Mouse (Mus musculus): ENCODE measurements around the gene Mbtps1. TPM values are rescaled to one million over a fixed set of nuclear protein-coding genes. Genes with fewer than 3 reads are reported as not detected.
A peak's percentile ranks its signal among the peaks of the same experiment; 100 is the strongest.

Gene Mbtps1
- 24.7 and 26.3 TPM in 2 replicates for polyA plus RNA-seq (2015; fragmentation: Nextera tagmentation; extraction: Ambion mirVana)

GRCm38 (mm10) chr8:119558603-119559401, at the start of gene Mbtps1:
Gene Mbtps1 (minus strand): TSS chr8:119558735.
- Histone ChIP-seq H3K4me2 (peak within 1 kb of the TSS; percentile 81), H3K9ac (peak within 1 kb of the TSS; percentile 84), H3K4me3 (replicated peaks) (peak within 1 kb of the TSS; percentile 92), H3K27ac (replicated peaks) (peak within 1 kb of the TSS; percentile 93), H3K27me3 (no peaks in the 10 kb centered on the region), H3K9me3 (replicated peaks) (no peaks in the 10 kb centered on the region), H3K36me3 (replicated peaks) (peaks cover 23% of the 10 kb centered on the region), H3K4me1 (replicated peaks) (peaks cover 47% of the 10 kb centered on the region)
- peak; percentile 97 for ATAC-seq (ENCODE audit: insufficient read depth)
- 4% methylated on average over 63 of the region's 63 CpGs for WGBS (ENCODE audit: insufficient replicate concordance)

GRCm38 (mm10) chr8:119606224-119606623, 47.7 kb upstream of the Mbtps1 start:
- Histone ChIP-seq H3K36me3 (replicated peaks) (peaks cover 14% of the 10 kb centered on the region), H3K27ac (replicated peaks) (no peak overlapping the region), H3K9ac (no peak overlapping the region), H3K9me3 (replicated peaks) (no peaks in the 10 kb centered on the region), H3K4me2 (no peak overlapping the region), H3K4me1 (replicated peaks) (peaks cover 19% of the 10 kb centered on the region), H3K27me3 (no peaks in the 10 kb centered on the region), H3K4me3 (replicated peaks) (no peak overlapping the region)
- no peak for ATAC-seq (ENCODE audit: insufficient read depth)
- 62% methylated on average over 2 of the region's 2 CpGs for WGBS (ENCODE audit: insufficient replicate concordance)

- H3K27ac ChIP-seq (replicated peaks): peak within 1 kb of the TSS; percentile 81
- peaks cover 19% of the 10 kb centered on the region for H3K4me1 ChIP-seq (replicated peaks)
- H3K27me3 ChIP-seq: no peaks in the 10 kb centered on the region
- under 1% methylated on average over 23 of the region's 23 CpGs for WGBS (ENCODE audit: insufficient replicate concordance)
- peak within 1 kb of the TSS; percentile 72 for H3K4me3 ChIP-seq (replicated peaks)
- peak within 1 kb of the TSS; percentile 71 for H3K9ac ChIP-seq
- peak within 1 kb of the TSS; percentile 87 for H3K4me2 ChIP-seq
- peaks cover 27% of the 10 kb centered on the region for H3K36me3 ChIP-seq (replicated peaks)
- ATAC-seq (ENCODE audit: insufficient read depth): peak; percentile 82
- no peaks in the 10 kb centered on the region for H3K9me3 ChIP-seq (replicated peaks)
These were observed 46.5 kb upstream of the Mbtps1 start, which contains the start of gene Taf1c for GRCm38 (mm10) chr8:119604996-119605395. Gene Taf1c (minus strand): TSS chr8:119605222.

- Histone ChIP-seq H3K36me3 (replicated peaks) (peaks cover 33% of the 10 kb centered on the region), H3K4me2 (peak overlapping the region; percentile 87), H3K9me3 (replicated peaks) (no peaks in the 10 kb centered on the region), H3K27ac (replicated peaks) (peak overlapping the region; percentile 81), H3K4me3 (replicated peaks) (peak overlapping the region; percentile 72), H3K4me1 (replicated peaks) (peaks cover 19% of the 10 kb centered on the region), H3K9ac (peak overlapping the region; percentile 71), H3K27me3 (no peaks in the 10 kb centered on the region)
- 10% methylated on average over 12 of the region's 12 CpGs for WGBS (ENCODE audit: insufficient replicate concordance)
- ATAC-seq (ENCODE audit: insufficient read depth): peak; percentile 63
These were observed 45.9 kb upstream of the Mbtps1 start for GRCm38 (mm10) chr8:119604398-119604803.

GRCm38 (mm10) chr8:119603771-119604170, 45.2 kb upstream of the Mbtps1 start:
- 73% methylated on average over 4 of the region's 4 CpGs for WGBS (ENCODE audit: insufficient replicate concordance)
- Histone ChIP-seq H3K27me3 (no peaks in the 10 kb centered on the region), H3K4me2 (peak overlapping the region; percentile 87), H3K9ac (peak overlapping the region; percentile 71), H3K9me3 (replicated peaks) (no peaks in the 10 kb centered on the region), H3K4me3 (replicated peaks) (peak overlapping the region; percentile 72), H3K27ac (replicated peaks) (peak overlapping the region; percentile 81; the same call in 1 of the 2 replicates), H3K4me1 (replicated peaks) (peaks cover 19% of the 10 kb centered on the region), H3K36me3 (replicated peaks) (peaks cover 39% of the 10 kb centered on the region)
- no peak for ATAC-seq (ENCODE audit: insufficient read depth)

GRCm38 (mm10) chr8:119591456-119591855, 32.9 kb upstream of the Mbtps1 start:
- Histone ChIP-seq H3K9me3 (replicated peaks) (no peaks in the 10 kb centered on the region), H3K4me1 (replicated peaks) (peaks cover 15% of the 10 kb centered on the region; the same call in 1 of the 2 replicates), H3K4me2 (no peak overlapping the region), H3K4me3 (replicated peaks) (no peak overlapping the region), H3K36me3 (replicated peaks) (no peaks in the 10 kb centered on the region), H3K27ac (replicated peaks) (no peak overlapping the region), H3K9ac (no peak overlapping the region), H3K27me3 (no peaks in the 10 kb centered on the region)
- WGBS (ENCODE audit: insufficient replicate concordance): 66% methylated on average over 7 of the region's 7 CpGs
- ATAC-seq (ENCODE audit: insufficient read depth): no peak

- no peak for ATAC-seq (ENCODE audit: insufficient read depth)
- Histone ChIP-seq H3K36me3 (replicated peaks) (no peaks in the 10 kb centered on the region), H3K27me3 (no peaks in the 10 kb centered on the region), H3K4me1 (replicated peaks) (peaks cover 26% of the 10 kb centered on the region), H3K27ac (replicated peaks) (no peak overlapping the region), H3K9ac (no peak overlapping the region), H3K4me2 (no peak overlapping the region), H3K4me3 (replicated peaks) (no peak overlapping the region), H3K9me3 (replicated peaks) (no peaks in the 10 kb centered on the region)
- 68% methylated on average over 14 of the region's 14 CpGs for WGBS (ENCODE audit: insufficient replicate concordance)
These were observed 31.8 kb upstream of the Mbtps1 start for GRCm38 (mm10) chr8:119590348-119590747.

- no peak overlapping the region for H3K4me3 ChIP-seq (replicated peaks)
- no peaks in the 10 kb centered on the region for H3K36me3 ChIP-seq (replicated peaks)
- H3K27ac ChIP-seq (replicated peaks): no peak overlapping the region
- ATAC-seq (ENCODE audit: insufficient read depth): no peak
- 52% methylated on average over 10 of the region's 10 CpGs for WGBS (ENCODE audit: insufficient replicate concordance)
- H3K27me3 ChIP-seq: no peaks in the 10 kb centered on the region
- no peak overlapping the region for H3K9ac ChIP-seq
- H3K4me1 ChIP-seq (replicated peaks): peaks cover 30% of the 10 kb centered on the region
- H3K9me3 ChIP-seq (replicated peaks): no peaks in the 10 kb centered on the region
- no peak overlapping the region for H3K4me2 ChIP-seq
These were observed 30.3 kb upstream of the Mbtps1 start for GRCm38 (mm10) chr8:119588844-119589243.

GRCm38 (mm10) chr8:119588321-119588720, 29.8 kb upstream of the Mbtps1 start:
- Histone ChIP-seq H3K36me3 (replicated peaks) (no peaks in the 10 kb centered on the region), H3K4me1 (replicated peaks) (peaks cover 30% of the 10 kb centered on the region), H3K4me3 (replicated peaks) (no peak overlapping the region), H3K9ac (no peak overlapping the region), H3K27me3 (no peaks in the 10 kb centered on the region), H3K4me2 (no peak overlapping the region), H3K9me3 (replicated peaks) (no peaks in the 10 kb centered on the region), H3K27ac (replicated peaks) (no peak overlapping the region)
- ATAC-seq (ENCODE audit: insufficient read depth): no peak
- 56% methylated on average over 4 of the region's 4 CpGs for WGBS (ENCODE audit: insufficient replicate concordance)

- H3K4me2 ChIP-seq: peak overlapping the region; percentile 71
- WGBS (ENCODE audit: insufficient replicate concordance): 21% methylated on average over 24 of the region's 24 CpGs
- peak overlapping the region; percentile 16; the same call in 1 of the 2 replicates for H3K9ac ChIP-seq
- no peaks in the 10 kb centered on the region for H3K27me3 ChIP-seq
- no peaks in the 10 kb centered on the region for H3K36me3 ChIP-seq (replicated peaks)
- ATAC-seq (ENCODE audit: insufficient read depth): peak; percentile 60; the same call in 1 of the 2 replicates
- H3K9me3 ChIP-seq (replicated peaks): no peaks in the 10 kb centered on the region
- 0 out of 2 replicates have a peak overlapping the region, but pooled peaks have one; percentile 14 for H3K27ac ChIP-seq (replicated peaks)
- peak overlapping the region; percentile 50 for H3K4me3 ChIP-seq (replicated peaks)
- H3K4me1 ChIP-seq (replicated peaks): peaks cover 50% of the 10 kb centered on the region
These were observed 27.4 kb upstream of the Mbtps1 start for GRCm38 (mm10) chr8:119585901-119586300.

- peaks cover 67% of the 10 kb centered on the region for H3K4me1 ChIP-seq (replicated peaks)
- no peak overlapping the region for H3K4me3 ChIP-seq (replicated peaks)
- peak; percentile 77 for ATAC-seq (ENCODE audit: insufficient read depth)
- no peaks in the 10 kb centered on the region for H3K36me3 ChIP-seq (replicated peaks)
- H3K9me3 ChIP-seq (replicated peaks): no peaks in the 10 kb centered on the region
- WGBS (ENCODE audit: insufficient replicate concordance): 37% methylated on average over 5 of the region's 5 CpGs
- H3K4me2 ChIP-seq: peak overlapping the region; percentile 41
- peaks cover 5% of the 10 kb centered on the region; the same call in 1 of the 2 replicates for H3K27me3 ChIP-seq
- peak overlapping the region; percentile 62 for H3K27ac ChIP-seq (replicated peaks)
- H3K9ac ChIP-seq: no peak overlapping the region
These were observed 22.1 kb upstream of the Mbtps1 start for GRCm38 (mm10) chr8:119580441-119581161.

Measured in liver, embryonic 15.5 days (tissue).